Mouse (Mus musculus) kidney, adult 2 months (tissue): Measurements from ENCODE around the gene Spice1. TPM values are rescaled to one million over a fixed set of nuclear protein-coding genes. Genes with fewer than 3 reads are reported as not detected.

Experiments
- DNase-seq: peaks from one replicate; pipeline ENCODE4 v3.0.0; 2021
- H3K27ac ChIP-seq: fragments of 200-500 bp; 2 replicates; pipeline ENCODE4 v1.5.1; 2012; ENCODE audit warnings: low read depth, low read length, control low read depth, inconsistent platforms; ENCODE audit not compliant: insufficient read depth
- H3K27me3 ChIP-seq: fragments of 200-500 bp; replicated peaks from 2 replicates; pipeline ENCODE4 v1.6.1; 2012; ENCODE audit warnings: mild to moderate bottlenecking, moderate library complexity, low read length, inconsistent platforms; ENCODE audit not compliant: control insufficient read depth, insufficient read depth
- H3K36me3 ChIP-seq: fragments of 200-500 bp; 2 replicates; pipeline ENCODE4 v1.6.1; 2012; ENCODE audit warnings: mild to moderate bottlenecking, moderate library complexity, low read length, inconsistent platforms; ENCODE audit not compliant: control insufficient read depth, insufficient read depth
- H3K4me1 ChIP-seq: fragments of 200-500 bp; 2 replicates; pipeline ENCODE4 v1.6.1; 2011; ENCODE audit warnings: low read length; ENCODE audit not compliant: control insufficient read depth, insufficient read depth
- H3K4me3 ChIP-seq: fragments of 200-500 bp; 2 replicates; pipeline ENCODE4 v1.5.1; 2011; ENCODE audit warnings: mild to moderate bottlenecking, low read depth, low read length, control low read depth; ENCODE audit not compliant: insufficient read depth
- CTCF ChIP-seq: fragments of 200-500 bp; conservative IDR thresholded peaks from 2 replicates; pipeline ENCODE4 v1.5.1; 2011; ENCODE audit warnings: low read depth, mild to moderate bottlenecking, control low read depth, low read length, moderate library complexity, mixed read lengths; ENCODE audit not compliant: insufficient read depth, insufficient read length
- POLR2A ChIP-seq: fragments of 200-500 bp; IDR thresholded peaks from one replicate; pipeline ENCODE4 v1.6.1; 2011; ENCODE audit warnings: low read depth, low read length, control low read depth
- WGBS: fragments of 180-500 bp; shearing (Covaris S2); methylation state at CpG from one replicate; pipeline ENCODE4 v1.1.7; 2018; 5-methylcytosine and 5-hydroxymethylcytosine counted together
- polyA plus RNA-seq: library from polyadenylated mRNA; depleted of rRNA; stranded (reverse); fragments of >200 nt; gene quantifications from 2 replicates; pipeline ENCODE4 v1.2.3, GENCODE M21; 2012

Spice1 gene
- polyA plus RNA-seq, 1 experiment, result 5.4 TPM

- 93% methylated on average over 4 of the region's 4 CpGs for WGBS
Measured at GRCm38 (mm10) chr16:44316350-44316749, 30.6 kb upstream of the Spice1 start.

GRCm38 (mm10) chr16:44320232-44320631 lies 26.7 kb upstream of the Spice1 start:
- Histone ChIP-seq H3K4me3 (no peak overlapping the region), H3K27me3 (no peaks in the 10 kb centered on the region), H3K4me1 (no peaks in the 10 kb centered on the region), H3K27ac (no peak overlapping the region), H3K36me3 (no peaks in the 10 kb centered on the region)
- WGBS, result 84% methylated on average over 3 of the region's 3 CpGs
- no peak for DNase-seq
- TF ChIP-seq CTCF (no peak), POLR2A (no peak)

More at GRCm38 (mm10) chr16:44316350-44316749, 30.6 kb upstream of the Spice1 start:
- Histone ChIP-seq H3K27me3 (no peaks in the 10 kb centered on the region), H3K27ac (no peak overlapping the region), H3K4me3 (no peak overlapping the region), H3K4me1 (no peaks in the 10 kb centered on the region), H3K36me3 (no peaks in the 10 kb centered on the region)
- DNase-seq, result no peak
- TF ChIP-seq POLR2A (no peak), CTCF (no peak)

- no peak for DNase-seq
- no peaks in the 10 kb centered on the region for H3K4me1 ChIP-seq
- H3K27ac ChIP-seq, result no peak overlapping the region
- H3K27me3 ChIP-seq, result no peaks in the 10 kb centered on the region
- H3K36me3 ChIP-seq, result no peaks in the 10 kb centered on the region
- no peak overlapping the region for H3K4me3 ChIP-seq
- WGBS, result 52% methylated on average over 4 of the region's 4 CpGs
- TF ChIP-seq POLR2A, result no peak
- TF ChIP-seq CTCF, result no peak
Measured at GRCm38 (mm10) chr16:44328644-44329043, 18.3 kb upstream of the Spice1 start.

- Histone ChIP-seq H3K27ac (no peak overlapping the region), H3K4me3 (no peak overlapping the region), H3K27me3 (no peaks in the 10 kb centered on the region), H3K36me3 (no peaks in the 10 kb centered on the region), H3K4me1 (no peaks in the 10 kb centered on the region)
- no peak for DNase-seq
- 89% methylated on average over 9 of the region's 9 CpGs for WGBS
- TF ChIP-seq POLR2A, result no peak
- TF ChIP-seq CTCF, result no peak
Measured at GRCm38 (mm10) chr16:44330657-44331056, 16.3 kb upstream of the Spice1 start.

- TF ChIP-seq POLR2A, result no peak
- no peak for TF ChIP-seq CTCF
- H3K4me3 ChIP-seq, result no peak overlapping the region
Measured at GRCm38 (mm10) chr16:44331154-44331553, 15.8 kb upstream of the Spice1 start.

GRCm38 (mm10) chr16:44331671-44331994 lies 15.3 kb upstream of the Spice1 start:
- TF ChIP-seq POLR2A (no peak), CTCF (no peak)
- H3K4me3 ChIP-seq, result peak overlapping the region; percentile 45; the same call in 1 of the 2 replicates
- no peak for DNase-seq
- no peaks in the 10 kb centered on the region for H3K4me1 ChIP-seq
- H3K27ac ChIP-seq, result no peak overlapping the region
- no peaks in the 10 kb centered on the region for H3K36me3 ChIP-seq
- no peaks in the 10 kb centered on the region for H3K27me3 ChIP-seq
- WGBS, result 28% methylated on average over 6 of the region's 6 CpGs

More at GRCm38 (mm10) chr16:44331154-44331553, 15.8 kb upstream of the Spice1 start:
- H3K4me1 ChIP-seq, result no peaks in the 10 kb centered on the region
- no peaks in the 10 kb centered on the region for H3K36me3 ChIP-seq
- 57% methylated on average over 9 of the region's 9 CpGs for WGBS
- H3K27me3 ChIP-seq, result no peaks in the 10 kb centered on the region
- DNase-seq, result no peak
- no peak overlapping the region for H3K27ac ChIP-seq

- Histone ChIP-seq H3K27me3 (no peaks in the 10 kb centered on the region), H3K27ac (no peak overlapping the region), H3K4me1 (no peaks in the 10 kb centered on the region), H3K36me3 (no peaks in the 10 kb centered on the region), H3K4me3 (peak overlapping the region; percentile 45)
- WGBS, result 2% methylated on average over 60 of the region's 60 CpGs
- TF ChIP-seq CTCF (no peak), POLR2A (no peak)
- no peak for DNase-seq
Measured at GRCm38 (mm10) chr16:44331995-44332860, 14.7 kb upstream of the Spice1 start.
